Mouse (Mus musculus): Measurements from ENCODE around the gene Acvr1.

Gene Acvr1

GRCm38 (mm10) chr2:58415037-58415436 lies 151.9 kb downstream of the Acvr1 start:
- peak; percentile 42 for DNase-seq (ENCODE audit: low read depth, low spot score)

- DNase-seq (ENCODE audit: low read depth, low spot score): no peak
These were observed 157.9 kb downstream of the Acvr1 start for GRCm38 (mm10) chr2:58408926-58409634.

- DNase-seq (ENCODE audit: low read depth, low spot score): no peak
These were observed 163.5 kb downstream of the Acvr1 start for GRCm38 (mm10) chr2:58403481-58403880.

- no peak for DNase-seq (ENCODE audit: low read depth, low spot score)
These were observed 178.4 kb downstream of the Acvr1 start for GRCm38 (mm10) chr2:58388601-58389000.

GRCm38 (mm10) chr2:58380020-58380419 lies 186.9 kb downstream of the Acvr1 start:
- no peak for DNase-seq (ENCODE audit: low read depth, low spot score)

GRCm38 (mm10) chr2:58379475-58379874 lies 187.5 kb downstream of the Acvr1 start:
- DNase-seq (ENCODE audit: low read depth, low spot score): no peak

- DNase-seq (ENCODE audit: low read depth, low spot score): no peak
These were observed 189.4 kb downstream of the Acvr1 start for GRCm38 (mm10) chr2:58377417-58378130.

- no peak for DNase-seq (ENCODE audit: low read depth, low spot score)
These were observed 200.8 kb downstream of the Acvr1 start for GRCm38 (mm10) chr2:58366196-58366595.

GRCm38 (mm10) chr2:58361361-58362046 lies 205.5 kb downstream of the Acvr1 start:
- DNase-seq (ENCODE audit: low read depth, low spot score): no peak

GRCm38 (mm10) chr2:58358132-58358460 lies 208.9 kb downstream of the Acvr1 start:
- DNase-seq (ENCODE audit: low read depth, low spot score): no peak

GRCm38 (mm10) chr2:58357414-58358131 lies 209.4 kb downstream of the Acvr1 start, which contains the start of gene Acvr1c:
TSS of gene Acvr1c (minus strand) at chr2:58357895.
- peak; percentile 63 for DNase-seq (ENCODE audit: low read depth, low spot score)

GRCm38 (mm10) chr2:58357068-58357413 lies 209.9 kb downstream of the Acvr1 start:
- no peak for DNase-seq (ENCODE audit: low read depth, low spot score)

GRCm38 (mm10) chr2:58354389-58354788 lies 212.6 kb downstream of the Acvr1 start:
- DNase-seq (ENCODE audit: low read depth, low spot score): no peak

GRCm38 (mm10) chr2:58352846-58353245 lies 214.1 kb downstream of the Acvr1 start:
- DNase-seq (ENCODE audit: low read depth, low spot score): no peak

GRCm38 (mm10) chr2:58350657-58351056 lies 216.3 kb downstream of the Acvr1 start:
- DNase-seq (ENCODE audit: low read depth, low spot score): no peak
